ENCODE assay signal across 11 mouse cellular contexts in genomic region chr5:63956411-63956810, GRCm38 (mm10).
"Had no signal": no experiment of that assay in that cellular context is flagged by ENCODE, and none has a peak within 500 bp of the region (broad histone marks: within the 10 kb centered on the region; RNA-seq: fewer than 3 reads in every experiment).

No protein-coding gene starts in this region.

- ATAC-seq: liver, embryonic 12.5 days had no signal

- DNase-seq: kidney, postnatal 36 days; layer of hippocampus, adult 9-11 months; layer of hippocampus, postnatal 36 days; lung, embryonic 14.5 days; lung, postnatal 10 days; lung, postnatal 4 days; midbrain, embryonic 14.5 days; retina, postnatal 1 day; right cerebral cortex, postnatal 14 days; thymus, postnatal 4 days had no signal
